Mouse (Mus musculus): ENCODE data around the gene Dnajc30.

Gene Dnajc30

DNA sequence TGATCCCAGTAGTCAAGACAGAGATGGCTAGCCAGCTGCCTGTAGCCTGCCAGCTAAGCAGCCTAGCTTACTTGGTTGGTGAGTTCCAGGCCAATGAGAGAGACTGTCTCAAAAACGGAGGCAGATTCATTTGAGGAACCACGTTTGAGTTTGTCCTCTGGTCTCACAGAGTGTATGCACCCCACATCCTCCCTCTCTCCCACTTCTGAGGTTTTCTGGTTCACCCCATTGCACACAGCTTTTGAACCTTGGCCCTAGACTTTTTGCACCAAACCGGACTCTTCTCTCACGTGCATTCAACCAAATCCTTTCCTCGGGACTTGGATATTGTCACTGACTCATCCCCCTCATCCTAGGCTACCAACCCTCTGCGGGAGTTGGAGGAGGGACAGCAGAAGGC, 46.0 kb downstream of the Dnajc30 start:
- DNase-seq, result peak; percentile 58

DNA sequence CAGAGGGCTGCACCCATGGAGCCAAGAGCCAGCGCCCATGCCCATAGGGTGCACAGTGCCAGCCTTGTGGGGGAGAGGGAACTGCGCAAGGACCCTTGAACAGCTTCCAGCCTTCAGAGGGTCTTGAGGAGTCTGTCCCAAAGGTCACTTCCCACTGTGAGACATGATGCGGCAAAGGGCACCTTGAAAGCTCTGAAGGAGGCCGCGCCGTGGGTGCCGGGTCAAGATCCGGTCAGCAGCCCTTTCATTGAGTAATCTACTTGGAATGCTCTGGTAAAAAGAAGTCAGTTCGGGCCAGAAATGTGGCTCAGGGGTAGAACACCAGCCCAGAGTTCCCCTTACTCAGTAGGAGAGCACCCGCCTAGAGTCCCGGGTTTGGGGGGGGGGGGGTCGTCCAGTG, 49.8 kb downstream of the Dnajc30 start:
- DNase-seq, result peak; percentile 20

DNA sequence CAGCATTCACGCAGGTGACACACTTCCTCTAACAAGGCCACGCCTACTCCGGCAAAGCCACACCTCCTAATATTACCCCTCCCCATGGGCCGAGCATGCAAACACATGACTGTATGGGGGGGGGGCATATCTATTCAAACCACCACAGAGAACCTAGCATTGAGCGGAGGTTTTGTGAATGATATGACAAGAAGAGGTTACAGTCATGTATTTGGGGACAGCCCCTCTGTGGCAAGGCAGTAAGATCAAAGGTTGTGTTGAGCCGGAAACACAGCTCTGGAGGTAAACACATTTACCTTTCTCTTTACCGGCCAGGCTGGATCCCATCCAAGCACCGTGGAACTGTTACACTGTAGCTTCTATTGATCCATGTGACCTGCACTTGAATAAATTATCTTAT, 51.2 kb downstream of the Dnajc30 start:
- DNase-seq, result no peak
